Mouse (Mus musculus) liver, postnatal 0 days (tissue): Measurements from ENCODE around the gene Gm3336.

ENCODE experiments used
- CTCF ChIP-seq: sonication (generic); IDR thresholded peaks from 2 replicates; pipeline ENCODE4 v1.5.1; 2016; ENCODE audit warnings: antibody characterized with exemption, low read depth
- EP300 ChIP-seq: IDR thresholded peaks from 2 replicates; pipeline ENCODE4 v1.6.1; 2016; ENCODE audit warnings: antibody characterized with exemption, low read depth, mild to moderate bottlenecking

- TF ChIP-seq CTCF (no peak), EP300 (no peak)
Measured at GRCm38 (mm10) chr8:70702842-70703182, 15.5 kb upstream of the Gm3336 start.
